Mouse (Mus musculus): ENCODE results near the gene Mboat7.

Gene Mboat7

DNA sequence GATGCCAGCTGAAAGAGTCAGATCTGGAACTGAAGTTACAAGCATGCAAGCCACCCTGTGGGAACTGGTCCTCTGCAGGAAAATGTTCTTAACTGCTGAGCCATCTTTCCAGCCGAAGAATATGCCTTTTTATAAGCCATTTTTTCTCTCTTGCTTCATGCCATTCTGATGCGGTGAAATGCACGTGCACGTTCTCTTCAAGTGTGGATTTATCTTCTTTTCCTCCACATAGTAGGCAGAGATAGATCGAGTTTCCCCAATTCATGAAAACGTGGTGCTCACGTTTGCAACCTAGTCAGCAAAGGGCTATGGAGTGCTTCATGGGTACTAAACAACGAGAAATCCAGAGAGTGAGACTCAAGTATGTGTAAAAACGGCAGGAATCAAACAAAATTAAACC, 49.5 kb downstream of the Mboat7 start:
- DNase-seq (ENCODE audit: low spot score): no peak

- DNase-seq (ENCODE audit: low spot score): no peak
Measured at GRCm38 (mm10) chr7:3643412-3643811, 49.9 kb downstream of the Mboat7 start.

DNA sequence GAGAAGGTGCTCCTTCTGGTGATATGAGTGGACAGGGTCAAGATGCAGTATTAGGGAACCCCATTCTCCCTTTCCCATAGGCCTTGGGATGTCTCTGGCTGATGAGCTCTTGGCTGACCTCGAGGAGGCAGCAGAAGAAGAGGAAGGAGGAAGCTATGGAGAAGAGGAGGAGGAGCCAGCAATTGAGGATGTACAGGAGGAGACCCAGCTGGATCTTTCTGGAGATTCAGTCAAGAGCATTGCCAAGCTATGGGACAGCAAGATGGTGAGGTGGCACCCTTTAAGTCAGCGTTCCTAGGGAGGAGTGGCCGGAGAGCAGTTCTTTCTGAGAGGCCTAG, 62.9 kb downstream of the Mboat7 start:
- no peak for DNase-seq (ENCODE audit: low spot score)

GRCm38 (mm10) chr7:3629543-3630477, 63.5 kb downstream of the Mboat7 start, which contains the start of the genes Tfpt and Prpf31:
Gene Tfpt (minus strand): TSS chr7:3629929.
Gene Prpf31 (plus strand): TSS chr7:3629985.
- DNase-seq (ENCODE audit: low spot score): peak; percentile 97

GRCm38 (mm10) chr7:3629030-3629429, 64.3 kb downstream of the Mboat7 start:
- DNase-seq (ENCODE audit: low spot score): no peak

All from embryo, embryonic 10 days (tissue).